Mouse (Mus musculus) liver, embryonic 11.5 days (tissue): ENCODE data around the gene Bpi. TPM values are rescaled to one million over a fixed set of nuclear protein-coding genes. Genes with fewer than 3 reads are reported as not detected.
A peak's percentile ranks its signal among the peaks of the same experiment; 100 is the strongest.

Source experiments
- ATAC-seq: fragments of 200-750 bp; cut with Nextera tagmentation; replicated peaks from 2 replicates; pipeline ENCODE4 v1.8.0; 2017; ENCODE audit warnings: moderate number of reproducible peaks, mild to moderate bottlenecking, moderate TSS enrichment, moderate library complexity; ENCODE audit not compliant: low FRiP score
- DNase-seq: peaks from one replicate; pipeline ENCODE4 v3.0.0-alpha.2; 2017; ENCODE audit warnings: low spot score
- H3K27ac ChIP-seq: fragments of 300-500 bp; sonication (generic); 2 replicates; pipeline ENCODE4 v1.5.1; 2014; ENCODE audit warnings: mild to moderate bottlenecking, low read depth, low read length, control low read depth
- H3K27me3 ChIP-seq: fragments of 300-500 bp; sonication (generic); replicated peaks from 2 replicates; pipeline ENCODE4 v1.6.1; 2014; ENCODE audit warnings: low read length, mixed read lengths; ENCODE audit not compliant: control insufficient read depth, insufficient read depth
- H3K36me3 ChIP-seq: fragments of 300-500 bp; sonication (generic); 2 replicates; pipeline ENCODE4 v1.6.1; 2014; ENCODE audit warnings: mild to moderate bottlenecking, low read length, moderate library complexity, mixed read lengths; ENCODE audit not compliant: control insufficient read depth, insufficient read depth
- H3K4me1 ChIP-seq: fragments of 300-500 bp; sonication (generic); replicated peaks from 2 replicates; pipeline ENCODE4 v1.6.1; 2014; ENCODE audit warnings: low read length, mixed read lengths; ENCODE audit not compliant: control insufficient read depth, insufficient read depth
- H3K4me2 ChIP-seq: fragments of 300-500 bp; sonication (generic); 2 replicates; pipeline ENCODE4 v1.6.1; 2014; ENCODE audit warnings: mild to moderate bottlenecking, control low read depth, moderate library complexity
- H3K4me3 ChIP-seq: fragments of 300-500 bp; sonication (generic); 2 replicates; pipeline ENCODE4 v1.5.1; 2014; ENCODE audit warnings: low read depth, low read length, control low read depth
- H3K9ac ChIP-seq: fragments of 300-500 bp; sonication (generic); 2 replicates; pipeline ENCODE4 v1.6.1; 2014; ENCODE audit warnings: low read depth, low read length, control low read depth
- H3K9me3 ChIP-seq: fragments of 300-500 bp; sonication (generic); 2 replicates; pipeline ENCODE4 v1.6.1; 2016; ENCODE audit warnings: low read length, inconsistent platforms, mixed read lengths; ENCODE audit not compliant: control insufficient read depth
- WGBS: fragments of 180-500 bp; shearing (Covaris S2); extraction: QIAGEN DNeasy Blood & Tissue Kit; methylation state at CpG from one replicate; pipeline ENCODE4 v1.1.7; 2014; 5-methylcytosine and 5-hydroxymethylcytosine counted together
- polyA plus RNA-seq: library from polyadenylated mRNA; unstranded; fragments of >200 nt; fragmentation: Nextera tagmentation; extraction: Ambion mirVana; gene quantifications from 2 replicates; pipeline ENCODE4 v1.2.1, GENCODE M21; 2014

The Bpi gene
- polyA plus RNA-seq, 1 experiment from 2014 or later = not detected

- no peaks in the 10 kb centered on the region for H3K4me1 ChIP-seq
- no peaks in the 10 kb centered on the region for H3K36me3 ChIP-seq
- DNase-seq (no peak), ATAC-seq (no peak)
- H3K27ac ChIP-seq = no peak overlapping the region
- H3K9ac ChIP-seq = no peak overlapping the region
- H3K4me3 ChIP-seq = no peak overlapping the region
- WGBS = 70% methylated on average over 9 of the region's 9 CpGs
- no peak overlapping the region for H3K4me2 ChIP-seq
- H3K27me3 ChIP-seq = peaks cover 3% of the 10 kb centered on the region; the same call in 1 of the 2 replicates
- no peaks in the 10 kb centered on the region for H3K9me3 ChIP-seq
These were observed 36.3 kb upstream of the Bpi start for GRCm38 (mm10) chr2:158221446-158222084.

GRCm38 (mm10) chr2:158222664-158223063, 35.2 kb upstream of the Bpi start:
- Histone ChIP-seq H3K27me3 (peaks cover 10% of the 10 kb centered on the region), H3K27ac (no peak overlapping the region), H3K4me2 (no peak overlapping the region), H3K9me3 (no peaks in the 10 kb centered on the region), H3K9ac (no peak overlapping the region), H3K36me3 (no peaks in the 10 kb centered on the region), H3K4me3 (no peak overlapping the region), H3K4me1 (no peaks in the 10 kb centered on the region)
- DNase-seq (no peak), ATAC-seq (no peak)
- 60% methylated on average over 4 of the region's 4 CpGs for WGBS

- no peaks in the 10 kb centered on the region for H3K36me3 ChIP-seq
- H3K4me2 ChIP-seq = no peak overlapping the region
- no peak overlapping the region for H3K27ac ChIP-seq
- ATAC-seq (no peak), DNase-seq (no peak)
- WGBS = 77% methylated on average over 3 of the region's 3 CpGs
- H3K4me3 ChIP-seq = no peak overlapping the region
- no peaks in the 10 kb centered on the region for H3K9me3 ChIP-seq
- H3K9ac ChIP-seq = no peak overlapping the region
- H3K4me1 ChIP-seq = no peaks in the 10 kb centered on the region
- H3K27me3 ChIP-seq = peaks cover 19% of the 10 kb centered on the region
These were observed 34.4 kb upstream of the Bpi start for GRCm38 (mm10) chr2:158223497-158223896.

- Histone ChIP-seq H3K9ac (no peak overlapping the region), H3K4me3 (no peak overlapping the region), H3K36me3 (no peaks in the 10 kb centered on the region), H3K9me3 (no peaks in the 10 kb centered on the region), H3K4me1 (0 out of 2 replicates have a peak, but pooled peaks cover 3% of the 10 kb centered on the region), H3K4me2 (no peak overlapping the region), H3K27ac (no peak overlapping the region), H3K27me3 (peaks cover 37% of the 10 kb centered on the region)
- WGBS = 60% methylated on average over 5 of the region's 5 CpGs
- no peak for ATAC-seq
- no peak for DNase-seq
These were observed 32.6 kb upstream of the Bpi start for GRCm38 (mm10) chr2:158225301-158225700.

GRCm38 (mm10) chr2:158228670-158229502, 29.0 kb upstream of the Bpi start, which contains the start of gene D630003M21Rik:
TSS of gene D630003M21Rik (minus strand) at chr2:158229222.
- no peak within 1 kb of the TSS; the same call in 1 of the 2 replicates for H3K9ac ChIP-seq
- peaks cover 45% of the 10 kb centered on the region for H3K27me3 ChIP-seq
- no peaks in the 10 kb centered on the region for H3K9me3 ChIP-seq
- no peaks in the 10 kb centered on the region for H3K36me3 ChIP-seq
- DNase-seq = peak; percentile 48
- 0 out of 2 replicates have a peak, but pooled peaks cover 3% of the 10 kb centered on the region for H3K4me1 ChIP-seq
- peak; percentile 47; the same call in 1 of the 2 replicates for ATAC-seq
- peak within 1 kb of the TSS; percentile 40 for H3K4me3 ChIP-seq
- WGBS = 2% methylated on average over 48 of the region's 55 CpGs
- no peak within 1 kb of the TSS for H3K27ac ChIP-seq
- H3K4me2 ChIP-seq = peak within 1 kb of the TSS; percentile 68

GRCm38 (mm10) chr2:158229503-158229892, 28.4 kb upstream of the Bpi start:
- DNase-seq (no peak), ATAC-seq (0 out of 2 replicates have a peak, but pooled peaks have one; percentile 16)
- Histone ChIP-seq H3K4me3 (peak overlapping the region; percentile 40), H3K27me3 (peaks cover 45% of the 10 kb centered on the region), H3K9me3 (no peaks in the 10 kb centered on the region), H3K36me3 (no peaks in the 10 kb centered on the region), H3K4me1 (0 out of 2 replicates have a peak, but pooled peaks cover 3% of the 10 kb centered on the region), H3K27ac (no peak overlapping the region), H3K9ac (no peak overlapping the region; the same call in 1 of the 2 replicates), H3K4me2 (peak overlapping the region; percentile 68)
- WGBS = 30% methylated on average over 7 of the region's 7 CpGs

- H3K4me2 ChIP-seq = no peak overlapping the region
- no peak for ATAC-seq
- 62% methylated on average over 6 of the region's 6 CpGs for WGBS
- no peaks in the 10 kb centered on the region for H3K36me3 ChIP-seq
- DNase-seq = no peak
- no peaks in the 10 kb centered on the region for H3K9me3 ChIP-seq
- H3K4me1 ChIP-seq = 0 out of 2 replicates have a peak, but pooled peaks cover 3% of the 10 kb centered on the region
- no peak overlapping the region for H3K27ac ChIP-seq
- peaks cover 45% of the 10 kb centered on the region for H3K27me3 ChIP-seq
- H3K4me3 ChIP-seq = no peak overlapping the region
- H3K9ac ChIP-seq = no peak overlapping the region
These were observed 27.3 kb upstream of the Bpi start for GRCm38 (mm10) chr2:158230617-158231016.

GRCm38 (mm10) chr2:158231071-158231470, 26.8 kb upstream of the Bpi start:
- Histone ChIP-seq H3K9me3 (no peaks in the 10 kb centered on the region), H3K27ac (no peak overlapping the region), H3K27me3 (peaks cover 45% of the 10 kb centered on the region), H3K4me1 (0 out of 2 replicates have a peak, but pooled peaks cover 3% of the 10 kb centered on the region), H3K4me3 (no peak overlapping the region), H3K36me3 (no peaks in the 10 kb centered on the region), H3K4me2 (no peak overlapping the region), H3K9ac (no peak overlapping the region)
- ATAC-seq (no peak), DNase-seq (no peak)
- WGBS = 60% methylated on average over 5 of the region's 5 CpGs
